Mouse (Mus musculus) lung, embryonic 15.5 days (tissue): ENCODE measurements around the gene Frs3. TPM values are rescaled to one million over a fixed set of nuclear protein-coding genes. Genes with fewer than 3 reads are reported as not detected.
A peak's percentile ranks its signal among the peaks of the same experiment; 100 is the strongest.

Source experiments
- ATAC-seq: fragments of 200-750 bp; cut with Nextera tagmentation; 2 replicates; pipeline ENCODE4 v1.8.0; 2017; ENCODE audit warnings: moderate number of reproducible peaks, borderline replicate concordance; ENCODE audit not compliant: low FRiP score, low TSS enrichment; ENCODE audit errors: extremely low read depth
- H3K27ac ChIP-seq: fragments of 300-500 bp; sonication (generic); 2 replicates; pipeline ENCODE4 v1.5.1; 2015; ENCODE audit warnings: moderate library complexity, mild to moderate bottlenecking, inconsistent platforms
- H3K27me3 ChIP-seq: fragments of 300-500 bp; sonication (generic); 2 replicates; pipeline ENCODE4 v1.6.1; 2015; ENCODE audit warnings: inconsistent platforms
- H3K36me3 ChIP-seq: fragments of 300-500 bp; sonication (generic); 2 replicates; pipeline ENCODE4 v1.6.1; 2015; ENCODE audit warnings: inconsistent platforms
- H3K4me1 ChIP-seq: fragments of 300-500 bp; sonication (generic); 2 replicates; pipeline ENCODE4 v1.6.1; 2015; ENCODE audit warnings: inconsistent platforms
- H3K4me2 ChIP-seq: fragments of 300-500 bp; sonication (generic); 2 replicates; pipeline ENCODE4 v1.6.1; 2015; ENCODE audit warnings: inconsistent platforms, mild to moderate bottlenecking, moderate library complexity
- H3K4me3 ChIP-seq: fragments of 300-500 bp; sonication (generic); 2 replicates; pipeline ENCODE4 v1.5.1; 2015; ENCODE audit warnings: mild to moderate bottlenecking, inconsistent platforms
- H3K9ac ChIP-seq: fragments of 300-500 bp; sonication (generic); 2 replicates; pipeline ENCODE4 v1.6.1; 2015; ENCODE audit warnings: inconsistent platforms
- H3K9me3 ChIP-seq: fragments of 300-500 bp; sonication (generic); 2 replicates; pipeline ENCODE4 v1.6.1; 2016; ENCODE audit warnings: inconsistent platforms
- WGBS: fragments of 180-500 bp; shearing (Covaris S2); methylation state at CpG from one replicate; pipeline ENCODE4 v1.1.7; 2015; 5-methylcytosine and 5-hydroxymethylcytosine counted together
- polyA plus RNA-seq: library from polyadenylated mRNA; unstranded; fragments of >200 nt; fragmentation: Nextera tagmentation; extraction: Ambion mirVana; gene quantifications from 2 replicates; pipeline ENCODE4 v1.2.1, GENCODE M21; 2015

Frs3 gene
- polyA plus RNA-seq, 1 experiment from 2014 or later = 6.5 TPM

DNA sequence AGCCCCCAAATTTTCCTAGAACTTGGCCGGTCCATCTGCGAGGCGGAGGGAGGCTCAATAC is 5.4 kb downstream of the Frs3 start, which contains the start of gene Gm21981:
Gene Gm21981, minus strand, starts transcription at position 14 of the 61 bp plus-strand sequence.
- H3K9me3 ChIP-seq = no peaks in the 10 kb centered on the region
- H3K36me3 ChIP-seq = no peaks in the 10 kb centered on the region
- peak within 1 kb of the TSS; percentile 67 for H3K27ac ChIP-seq
- peaks cover 21% of the 10 kb centered on the region for H3K4me1 ChIP-seq
- ATAC-seq = no peak
- H3K4me2 ChIP-seq = peak within 1 kb of the TSS; percentile 94
- H3K27me3 ChIP-seq = no peaks in the 10 kb centered on the region; the same call in 1 of the 2 replicates
- WGBS = 0% methylated on average over 3 of the region's 3 CpGs
- H3K4me3 ChIP-seq = peak within 1 kb of the TSS; percentile 87
- peak within 1 kb of the TSS; percentile 79 for H3K9ac ChIP-seq

DNA sequence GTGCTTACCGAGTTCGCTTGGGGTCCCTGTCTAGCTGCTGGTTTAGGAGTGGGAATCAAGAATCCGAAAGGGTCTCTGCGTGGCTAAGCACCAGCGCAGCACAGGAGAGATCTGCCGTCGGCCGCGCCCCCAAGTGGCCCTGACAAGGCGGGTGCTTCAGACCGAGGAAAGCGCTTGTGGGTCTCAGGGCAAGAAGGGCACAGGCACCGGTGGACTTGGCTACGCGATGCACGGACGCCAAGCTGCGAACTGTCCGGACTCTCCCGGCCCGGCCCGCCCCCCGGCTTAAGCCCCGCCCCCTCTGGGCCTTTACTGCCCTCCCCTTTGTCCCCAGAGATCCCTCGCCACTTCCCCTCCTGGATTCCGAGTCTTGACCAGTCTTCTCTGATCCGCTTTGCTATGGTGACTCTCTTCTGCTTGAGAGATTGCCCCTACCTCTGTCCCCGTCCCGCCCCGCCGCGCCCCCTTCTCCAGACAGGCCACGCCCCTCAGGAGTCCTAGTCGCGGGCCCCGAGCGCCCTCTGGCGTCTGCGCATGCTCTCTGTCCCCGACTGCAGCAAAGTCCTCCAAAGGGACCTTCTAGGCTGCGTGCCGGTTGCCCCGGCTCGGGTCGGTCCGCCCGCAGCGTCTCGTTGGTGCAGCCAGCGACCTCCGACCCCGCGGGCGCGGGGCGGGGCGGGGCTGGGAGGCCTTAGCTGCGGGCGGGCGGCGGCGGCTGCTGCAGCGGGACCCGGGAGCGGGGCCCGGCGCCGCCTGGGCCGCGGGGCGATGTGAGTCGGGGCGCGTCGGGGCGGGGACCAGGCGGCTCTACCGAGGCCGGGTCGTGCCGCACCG is 5.9 kb downstream of the Frs3 start, which contains the start of gene Prickle4:
Gene Prickle4, minus strand, starts transcription at position 234 of the 834 bp plus-strand sequence.
- peak within 1 kb of the TSS; percentile 94 for H3K4me2 ChIP-seq
- peak within 1 kb of the TSS; percentile 67 for H3K27ac ChIP-seq
- peak within 1 kb of the TSS; percentile 87 for H3K4me3 ChIP-seq
- under 1% methylated on average over 62 of the region's 82 CpGs for WGBS
- ATAC-seq = peak; percentile 93
- peak within 1 kb of the TSS; percentile 79 for H3K9ac ChIP-seq
- H3K27me3 ChIP-seq = no peaks in the 10 kb centered on the region; the same call in 1 of the 2 replicates
- H3K9me3 ChIP-seq = no peaks in the 10 kb centered on the region
- H3K36me3 ChIP-seq = no peaks in the 10 kb centered on the region
- H3K4me1 ChIP-seq = peaks cover 21% of the 10 kb centered on the region

DNA sequence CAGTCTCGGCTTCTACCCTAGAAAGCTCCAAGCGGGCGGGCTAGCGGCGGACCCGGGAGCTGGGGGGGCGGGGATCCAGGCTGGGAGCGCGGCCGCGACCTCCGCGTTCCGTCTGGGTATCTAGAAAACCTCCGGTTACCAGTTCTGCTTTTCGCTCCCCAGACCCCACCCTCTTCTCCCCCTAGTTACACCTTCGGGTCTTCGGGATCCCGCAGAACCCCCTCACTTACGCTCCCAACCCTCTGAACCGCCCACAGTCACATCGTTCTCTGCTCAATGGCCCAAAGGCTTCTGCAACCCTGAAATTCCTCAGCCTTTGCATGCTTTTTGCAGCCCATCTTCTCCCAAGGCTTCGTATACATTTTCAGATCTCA is 6.5 kb downstream of the Frs3 start:
- H3K4me1 ChIP-seq = peaks cover 24% of the 10 kb centered on the region
- peak overlapping the region; percentile 94 for H3K4me2 ChIP-seq
- 0 out of 2 replicates have a peak, but pooled peaks have one; percentile 1 for ATAC-seq
- peak overlapping the region; percentile 87 for H3K4me3 ChIP-seq
- WGBS = under 1% methylated on average over 22 of the region's 23 CpGs
- H3K9ac ChIP-seq = peak overlapping the region; percentile 79
- no peaks in the 10 kb centered on the region; the same call in 1 of the 2 replicates for H3K27me3 ChIP-seq
- H3K36me3 ChIP-seq = no peaks in the 10 kb centered on the region; the same call in 1 of the 2 replicates
- no peaks in the 10 kb centered on the region for H3K9me3 ChIP-seq
- peak overlapping the region; percentile 67 for H3K27ac ChIP-seq

DNA sequence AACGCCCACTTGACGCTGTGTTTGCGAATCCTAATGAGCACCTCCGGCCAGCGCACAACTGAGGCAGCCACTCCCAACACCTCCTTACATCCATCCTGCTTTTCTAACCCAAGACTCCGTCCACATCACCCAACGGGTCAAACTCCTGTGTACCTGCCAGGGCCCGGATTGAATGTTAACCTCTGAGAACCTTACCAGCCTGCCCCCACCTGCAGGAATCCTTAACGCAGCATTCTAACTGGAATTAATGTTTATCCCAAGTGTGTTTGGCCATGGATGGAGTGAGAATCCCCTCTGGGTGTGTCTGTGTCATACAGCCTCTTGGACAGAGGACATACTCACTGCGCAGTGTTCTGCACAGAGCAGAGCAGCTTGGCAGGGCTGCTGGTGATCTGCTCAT is 9.3 kb downstream of the Frs3 start:
- Histone ChIP-seq H3K36me3 (peaks cover 2% of the 10 kb centered on the region; the same call in 1 of the 2 replicates), H3K4me2 (no peak overlapping the region), H3K27ac (no peak overlapping the region), H3K4me3 (no peak overlapping the region), H3K4me1 (peaks cover 35% of the 10 kb centered on the region), H3K27me3 (no peaks in the 10 kb centered on the region), H3K9me3 (no peaks in the 10 kb centered on the region), H3K9ac (no peak overlapping the region)
- ATAC-seq = no peak
- 84% methylated on average over 10 of the region's 10 CpGs for WGBS

DNA sequence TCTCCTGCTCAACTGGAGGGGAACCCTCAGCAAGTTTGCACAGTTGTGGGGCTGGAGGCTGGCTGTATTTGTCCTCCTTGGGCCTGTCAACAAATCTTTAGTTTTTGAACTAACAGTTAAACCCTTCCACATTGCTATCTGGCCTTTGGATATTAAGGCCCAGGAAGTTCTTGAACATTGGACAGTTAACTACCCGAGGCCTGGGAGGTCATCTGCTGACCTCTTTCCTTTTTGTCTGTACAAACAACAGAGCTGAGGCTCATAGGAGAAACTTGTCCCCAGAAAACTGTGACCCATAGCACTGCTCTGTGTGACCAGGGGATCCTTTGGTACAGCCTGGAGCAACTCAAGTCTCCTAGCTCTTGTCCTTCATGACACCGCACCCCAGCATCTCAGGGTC is 10.2 kb downstream of the Frs3 start:
- Histone ChIP-seq H3K36me3 (peaks cover 5% of the 10 kb centered on the region; the same call in 1 of the 2 replicates), H3K27me3 (no peaks in the 10 kb centered on the region), H3K4me2 (no peak overlapping the region), H3K4me3 (no peak overlapping the region), H3K9ac (no peak overlapping the region), H3K4me1 (peaks cover 32% of the 10 kb centered on the region), H3K27ac (no peak overlapping the region), H3K9me3 (no peaks in the 10 kb centered on the region)
- WGBS = 72% methylated on average over 2 of the region's 2 CpGs
- ATAC-seq = no peak

DNA sequence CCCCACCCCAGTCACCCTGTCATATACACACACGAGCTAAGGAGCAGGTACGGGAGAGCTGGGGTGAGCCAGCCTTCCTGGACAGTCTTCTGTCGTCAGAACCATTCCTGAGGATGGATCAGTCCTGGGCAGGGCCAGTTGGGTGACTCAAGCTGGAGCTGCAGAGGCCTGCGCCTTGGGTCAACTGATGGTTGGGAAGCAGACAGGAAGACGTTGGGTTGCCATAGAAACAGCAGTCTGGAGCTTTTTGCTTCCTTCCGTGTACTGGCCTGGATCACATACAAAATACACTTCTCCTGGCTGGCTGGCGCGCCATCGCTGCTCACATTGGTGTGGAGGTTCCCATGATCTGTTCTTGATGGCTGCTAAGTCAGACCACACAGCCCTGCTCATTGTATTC is 13.0 kb downstream of the Frs3 start:
- Histone ChIP-seq H3K4me1 (peaks cover 32% of the 10 kb centered on the region), H3K4me2 (no peak overlapping the region; the same call in 1 of the 2 replicates), H3K27ac (peak overlapping the region; percentile 87), H3K4me3 (no peak overlapping the region), H3K9ac (no peak overlapping the region), H3K9me3 (no peaks in the 10 kb centered on the region), H3K36me3 (peaks cover 5% of the 10 kb centered on the region; the same call in 1 of the 2 replicates), H3K27me3 (no peaks in the 10 kb centered on the region)
- no peak for ATAC-seq
- WGBS = 66% methylated on average over 9 of the region's 9 CpGs

DNA sequence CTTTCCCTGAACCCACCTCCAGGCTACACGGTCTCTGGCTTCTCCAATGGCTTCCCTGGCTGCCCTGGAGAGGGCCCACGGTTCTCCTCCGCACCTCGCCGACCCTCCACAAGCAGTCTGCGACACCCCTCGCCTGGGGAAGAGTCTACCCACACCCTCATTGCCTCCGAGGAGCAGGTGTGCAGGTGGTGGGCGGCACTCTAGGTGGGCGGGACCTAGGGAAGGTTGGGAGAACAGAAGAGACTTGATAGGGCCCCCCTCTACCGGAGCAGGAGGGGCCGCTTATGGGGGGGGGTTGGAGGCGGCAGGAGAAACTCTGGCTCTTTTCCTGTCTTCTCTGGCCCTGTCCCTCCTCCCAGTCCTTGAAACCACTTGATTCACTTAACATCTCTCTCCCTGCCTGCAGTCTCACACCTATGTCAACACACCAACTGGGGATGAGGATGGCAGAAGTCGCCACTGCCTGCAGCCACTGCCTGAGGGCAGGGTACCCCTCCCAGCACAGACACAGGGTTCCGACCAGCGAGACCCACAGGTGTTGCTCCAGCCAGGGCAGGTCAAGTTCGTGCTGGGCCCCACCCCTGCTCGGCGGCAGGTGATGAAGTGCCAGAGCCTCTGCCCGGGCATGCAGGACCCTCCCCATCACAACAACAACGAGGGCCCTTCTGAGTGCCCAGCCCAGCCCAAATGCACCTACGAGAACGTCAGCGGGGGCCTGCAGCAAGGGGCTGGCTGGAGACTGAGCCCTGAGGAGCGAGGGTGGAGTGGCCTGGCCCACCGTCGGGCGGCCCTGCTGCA is 13.9 kb downstream of the Frs3 start:
- H3K27me3 ChIP-seq = no peaks in the 10 kb centered on the region
- H3K4me3 ChIP-seq = 0 out of 2 replicates have a peak overlapping the region, but pooled peaks have one; percentile 5
- H3K27ac ChIP-seq = peak overlapping the region; percentile 87
- H3K36me3 ChIP-seq = peaks cover 5% of the 10 kb centered on the region; the same call in 1 of the 2 replicates
- peak overlapping the region; percentile 44 for H3K4me2 ChIP-seq
- H3K4me1 ChIP-seq = peaks cover 33% of the 10 kb centered on the region
- H3K9ac ChIP-seq = no peak overlapping the region
- WGBS = 37% methylated on average over 26 of the region's 28 CpGs
- peak; percentile 68 for ATAC-seq
- no peaks in the 10 kb centered on the region for H3K9me3 ChIP-seq

DNA sequence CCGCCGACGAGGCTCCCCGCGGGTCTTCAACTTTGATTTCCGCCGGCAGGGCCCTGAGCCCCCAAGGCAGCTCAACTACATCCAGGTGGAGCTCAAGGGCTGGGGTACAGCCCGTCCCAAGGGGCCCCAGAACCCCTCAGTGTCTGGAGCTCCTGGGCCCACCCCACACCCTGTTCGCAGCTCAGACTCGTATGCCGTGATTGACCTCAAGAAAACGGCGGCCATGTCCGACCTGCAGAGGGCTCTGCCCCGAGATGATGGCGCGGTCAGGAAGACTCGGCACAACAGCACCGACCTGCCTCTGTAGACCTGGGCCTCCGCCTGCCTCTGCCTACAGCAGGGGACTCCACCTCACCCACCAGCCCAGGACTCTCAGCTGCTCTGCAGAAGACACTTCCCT is 14.7 kb downstream of the Frs3 start:
- Histone ChIP-seq H3K9me3 (no peaks in the 10 kb centered on the region), H3K9ac (no peak overlapping the region), H3K36me3 (peaks cover 5% of the 10 kb centered on the region; the same call in 1 of the 2 replicates), H3K27me3 (no peaks in the 10 kb centered on the region), H3K4me3 (0 out of 2 replicates have a peak overlapping the region, but pooled peaks have one; percentile 5), H3K4me2 (peak overlapping the region; percentile 44), H3K27ac (peak overlapping the region; percentile 87), H3K4me1 (peaks cover 33% of the 10 kb centered on the region)
- no peak for ATAC-seq
- WGBS = 31% methylated on average over 20 of the region's 20 CpGs

DNA sequence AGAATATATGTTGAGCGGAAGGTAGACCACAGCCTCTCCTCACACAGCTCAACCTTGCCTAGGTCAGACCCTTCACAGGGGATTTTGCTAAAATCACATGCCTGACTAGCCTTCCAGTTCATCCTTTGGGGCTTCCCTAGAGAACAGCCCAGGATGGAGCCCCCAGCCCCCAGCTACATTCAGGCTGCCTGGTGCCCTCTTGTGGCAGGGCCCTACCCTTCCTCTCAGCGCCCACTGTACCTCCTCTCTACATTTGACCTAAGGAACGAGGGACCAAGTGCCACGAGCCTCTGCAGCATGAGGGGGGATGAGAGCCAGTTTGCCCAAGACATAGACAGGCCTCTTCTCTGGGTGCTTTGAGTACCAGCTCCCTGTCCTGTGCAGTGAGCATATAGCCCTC is 15.9 kb downstream of the Frs3 start:
- H3K9ac ChIP-seq = no peak overlapping the region
- H3K36me3 ChIP-seq = peaks cover 5% of the 10 kb centered on the region; the same call in 1 of the 2 replicates
- WGBS = 71% methylated on average over 4 of the region's 4 CpGs
- peaks cover 29% of the 10 kb centered on the region for H3K4me1 ChIP-seq
- H3K4me3 ChIP-seq = no peak overlapping the region
- no peak overlapping the region for H3K4me2 ChIP-seq
- no peak overlapping the region for H3K27ac ChIP-seq
- H3K9me3 ChIP-seq = no peaks in the 10 kb centered on the region
- H3K27me3 ChIP-seq = no peaks in the 10 kb centered on the region
- ATAC-seq = no peak

DNA sequence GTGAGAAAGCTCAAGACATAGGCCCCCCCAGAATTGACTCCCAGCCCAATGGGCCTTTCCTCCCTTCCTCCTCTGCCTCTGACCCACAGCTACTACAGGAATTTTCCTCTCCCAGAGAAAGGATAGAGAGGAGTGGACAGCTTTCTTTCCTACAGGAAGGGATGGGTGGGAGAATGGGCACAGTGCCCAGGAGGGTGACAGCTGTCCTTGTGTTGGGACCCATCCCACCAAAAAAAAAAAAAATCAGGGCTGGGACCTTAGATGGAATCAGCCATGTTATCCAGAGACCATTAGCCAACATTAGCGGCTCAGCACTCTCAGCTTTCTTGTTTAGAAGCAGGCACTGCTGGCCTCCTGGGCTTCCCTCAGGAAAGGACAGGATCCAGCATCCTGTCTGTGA is 17.4 kb downstream of the Frs3 start:
- Histone ChIP-seq H3K27me3 (no peaks in the 10 kb centered on the region), H3K36me3 (0 out of 2 replicates have a peak, but pooled peaks cover 5% of the 10 kb centered on the region), H3K9ac (no peak overlapping the region), H3K4me2 (no peak overlapping the region), H3K4me3 (no peak overlapping the region), H3K9me3 (no peaks in the 10 kb centered on the region), H3K27ac (no peak overlapping the region), H3K4me1 (peaks cover 18% of the 10 kb centered on the region)
- 42% methylated on average over 1 of the region's 1 CpGs for WGBS
- no peak for ATAC-seq

DNA sequence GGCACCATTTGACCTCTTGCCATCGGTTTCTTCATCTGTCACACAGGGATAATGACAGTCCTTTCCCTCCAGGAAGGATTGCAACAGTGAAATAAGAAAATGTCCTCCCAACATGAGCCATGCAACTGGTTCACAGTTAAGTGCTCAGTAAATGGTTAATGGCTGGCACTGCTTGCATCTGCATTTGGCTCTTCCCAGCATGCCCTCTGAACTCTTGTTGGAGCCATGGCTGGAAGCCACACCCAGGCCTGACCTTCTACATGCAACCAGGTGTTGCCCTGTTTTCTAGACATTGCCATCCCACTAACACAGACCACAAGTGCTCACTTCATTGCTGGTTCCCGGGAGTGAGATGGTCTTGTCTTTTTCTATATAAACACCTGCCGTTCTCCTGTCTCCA is 19.1 kb downstream of the Frs3 start:
- ATAC-seq = no peak
- no peaks in the 10 kb centered on the region for H3K27me3 ChIP-seq
- peaks cover 15% of the 10 kb centered on the region; the same call in 1 of the 2 replicates for H3K4me1 ChIP-seq
- 0 out of 2 replicates have a peak, but pooled peaks cover 5% of the 10 kb centered on the region for H3K36me3 ChIP-seq
- H3K4me2 ChIP-seq = no peak overlapping the region
- no peak overlapping the region for H3K9ac ChIP-seq
- H3K9me3 ChIP-seq = no peaks in the 10 kb centered on the region
- no peak overlapping the region for H3K27ac ChIP-seq
- H3K4me3 ChIP-seq = no peak overlapping the region
- WGBS = 70% methylated on average over 3 of the region's 3 CpGs

DNA sequence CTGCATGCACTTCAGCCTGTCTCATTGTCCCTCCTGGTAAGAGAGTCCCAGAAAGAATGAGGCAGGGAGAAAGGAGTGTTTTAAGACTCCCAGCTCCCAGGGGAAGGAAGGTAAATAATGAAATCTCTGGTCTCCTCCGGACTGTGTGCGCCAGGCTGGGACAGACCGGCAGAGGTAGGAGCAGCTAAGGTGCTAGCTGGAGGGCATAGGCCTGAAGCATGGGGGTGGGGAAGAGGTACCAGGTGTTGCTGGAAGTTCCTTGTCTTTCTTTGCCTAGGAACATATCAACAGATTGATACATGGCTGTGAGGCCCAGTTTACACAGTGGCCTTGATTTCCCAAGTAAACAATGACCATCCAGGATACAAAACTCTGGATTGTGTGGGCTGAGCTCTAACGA is 20.1 kb downstream of the Frs3 start:
- H3K27ac ChIP-seq = no peak overlapping the region
- 44% methylated on average over 4 of the region's 4 CpGs for WGBS

More for the DNA sequence above, 20.1 kb downstream of the Frs3 start:
- no peak overlapping the region for H3K4me3 ChIP-seq
- no peaks in the 10 kb centered on the region for H3K36me3 ChIP-seq
- no peaks in the 10 kb centered on the region for H3K27me3 ChIP-seq
- ATAC-seq = no peak
- H3K9me3 ChIP-seq = no peaks in the 10 kb centered on the region
- H3K4me2 ChIP-seq = no peak overlapping the region
- no peak overlapping the region for H3K9ac ChIP-seq
- H3K4me1 ChIP-seq = peaks cover 10% of the 10 kb centered on the region; the same call in 1 of the 2 replicates
